Mouse (Mus musculus): ENCODE results near the gene Minar1. TPM values are rescaled to one million over a fixed set of nuclear protein-coding genes. Genes with fewer than 3 reads are reported as not detected.

Minar1 gene
- polyA plus RNA-seq, 1 experiment, result 3.9 TPM

DNA sequence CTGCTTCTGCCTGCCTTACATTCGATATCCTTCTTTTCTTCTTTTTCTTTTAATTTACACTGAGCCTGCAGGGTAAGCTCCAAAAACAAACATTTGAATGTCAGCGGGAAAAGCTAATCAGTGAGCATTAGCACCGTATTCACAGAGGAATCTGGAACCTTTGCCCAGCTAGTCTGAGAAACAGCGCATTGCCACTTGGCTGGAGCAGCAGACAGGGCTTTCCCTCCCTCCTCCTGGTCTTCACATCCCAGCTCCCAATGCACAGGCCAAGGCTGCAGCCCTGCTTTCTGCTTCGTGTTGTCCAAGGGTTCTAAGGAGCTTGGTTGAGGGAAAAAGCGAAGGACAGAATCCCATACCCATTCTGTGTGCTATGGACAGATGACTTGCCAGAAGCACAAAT lies 2.6 kb downstream of the Minar1 start:
- 69% methylated on average over 6 of the region's 6 CpGs for WGBS

DNA sequence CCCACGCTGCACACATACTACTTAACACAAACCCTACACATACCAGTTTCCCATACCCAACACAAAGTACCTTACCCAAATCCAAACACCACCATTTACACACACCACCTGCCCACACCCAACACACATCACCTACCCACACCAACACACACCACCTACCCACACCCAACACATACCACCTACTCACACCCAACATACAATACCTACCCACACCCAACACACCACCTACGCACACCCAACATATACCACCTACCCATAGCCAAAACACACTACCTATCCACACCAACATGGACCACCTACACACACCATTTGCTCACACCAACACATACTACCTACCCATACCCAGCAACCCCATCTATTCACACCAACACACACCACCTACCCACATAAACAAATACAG lies 6.0 kb downstream of the Minar1 start:
- Histone ChIP-seq H3K4me1 (ENCODE audit: control insufficient read depth, insufficient read depth, low read length) (peaks cover 7% of the 10 kb centered on the region), H3K27ac (ENCODE audit: insufficient read depth, low read length) (no peak overlapping the region), H3K27me3 (ENCODE audit: control insufficient read depth, insufficient read depth, low read length) (no peaks in the 10 kb centered on the region), H3K4me3 (replicated peaks; ENCODE audit: insufficient read depth, low read depth, low read length) (no peak overlapping the region)
- 97% methylated on average over 2 of the region's 2 CpGs for WGBS
- TF ChIP-seq POLR2A (IDR thresholded peaks at IDR 0.05; ENCODE audit: borderline replicate concordance, insufficient read depth, low read length) (no peak), CTCF (IDR thresholded peaks at IDR 0.05; ENCODE audit: borderline replicate concordance, insufficient read depth, low read depth, low read length) (no peak)
- no peak for DNase-seq

More for the DNA sequence above, 2.6 kb downstream of the Minar1 start:
- no peak for TF ChIP-seq CTCF (IDR thresholded peaks at IDR 0.05; ENCODE audit: borderline replicate concordance, insufficient read depth, low read depth, low read length)
- TF ChIP-seq POLR2A (IDR thresholded peaks at IDR 0.05; ENCODE audit: borderline replicate concordance, insufficient read depth, low read length), result no peak
- Histone ChIP-seq H3K4me3 (replicated peaks; ENCODE audit: insufficient read depth, low read depth, low read length) (no peak overlapping the region), H3K27ac (ENCODE audit: insufficient read depth, low read length) (no peak overlapping the region), H3K27me3 (ENCODE audit: control insufficient read depth, insufficient read depth, low read length) (no peaks in the 10 kb centered on the region; the same call in 1 of the 2 replicates), H3K4me1 (ENCODE audit: control insufficient read depth, insufficient read depth, low read length) (peaks cover 7% of the 10 kb centered on the region)
- DNase-seq, result peak in 1 of 2 experiments; percentile 17

GRCm38 (mm10) chr9:89610592-89610991 lies 12.3 kb downstream of the Minar1 start:
- no peak overlapping the region for H3K27ac ChIP-seq (ENCODE audit: insufficient read depth, low read length)
- H3K27me3 ChIP-seq (ENCODE audit: control insufficient read depth, insufficient read depth, low read length), result no peaks in the 10 kb centered on the region; the same call in 1 of the 2 replicates
- no peaks in the 10 kb centered on the region for H3K4me1 ChIP-seq (ENCODE audit: control insufficient read depth, insufficient read depth, low read length)
- WGBS, result 90% methylated on average over 4 of the region's 4 CpGs
- no peak overlapping the region for H3K4me3 ChIP-seq (replicated peaks; ENCODE audit: insufficient read depth, low read depth, low read length)
- no peak for TF ChIP-seq CTCF (IDR thresholded peaks at IDR 0.05; ENCODE audit: borderline replicate concordance, insufficient read depth, low read depth, low read length)
- TF ChIP-seq POLR2A (IDR thresholded peaks at IDR 0.05; ENCODE audit: borderline replicate concordance, insufficient read depth, low read length), result no peak
- DNase-seq, result no peak

DNA sequence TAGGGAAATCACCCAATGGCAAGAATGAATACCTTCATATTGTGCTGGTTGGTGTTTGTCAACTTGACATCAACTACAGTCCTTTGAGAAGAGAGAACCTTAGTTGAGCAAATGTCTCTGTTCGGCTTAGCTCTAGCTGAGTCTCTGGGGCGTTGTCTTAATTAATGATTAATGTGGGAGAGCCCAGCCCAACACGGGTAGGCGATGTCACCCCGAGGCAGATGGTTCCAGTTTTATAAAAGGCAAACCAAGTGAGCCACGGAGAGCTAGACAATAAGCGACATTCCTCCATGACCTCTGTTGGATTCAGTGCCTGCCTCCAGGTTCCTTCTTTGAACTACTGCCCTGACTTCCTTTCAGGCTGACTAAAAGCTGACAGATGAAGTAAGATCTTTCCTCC lies 15.6 kb downstream of the Minar1 start:
- Histone ChIP-seq H3K27ac (ENCODE audit: insufficient read depth, low read length) (no peak overlapping the region), H3K4me3 (replicated peaks; ENCODE audit: insufficient read depth, low read depth, low read length) (no peak overlapping the region), H3K4me1 (ENCODE audit: control insufficient read depth, insufficient read depth, low read length) (peaks cover under 1% of the 10 kb centered on the region; the same call in 1 of the 2 replicates), H3K27me3 (ENCODE audit: control insufficient read depth, insufficient read depth, low read length) (no peaks in the 10 kb centered on the region; the same call in 1 of the 2 replicates)
- TF ChIP-seq CTCF (IDR thresholded peaks at IDR 0.05; ENCODE audit: borderline replicate concordance, insufficient read depth, low read depth, low read length), result no peak
- TF ChIP-seq POLR2A (IDR thresholded peaks at IDR 0.05; ENCODE audit: borderline replicate concordance, insufficient read depth, low read length), result no peak
- no peak for DNase-seq
- WGBS, result 85% methylated on average over 7 of the region's 7 CpGs

DNA sequence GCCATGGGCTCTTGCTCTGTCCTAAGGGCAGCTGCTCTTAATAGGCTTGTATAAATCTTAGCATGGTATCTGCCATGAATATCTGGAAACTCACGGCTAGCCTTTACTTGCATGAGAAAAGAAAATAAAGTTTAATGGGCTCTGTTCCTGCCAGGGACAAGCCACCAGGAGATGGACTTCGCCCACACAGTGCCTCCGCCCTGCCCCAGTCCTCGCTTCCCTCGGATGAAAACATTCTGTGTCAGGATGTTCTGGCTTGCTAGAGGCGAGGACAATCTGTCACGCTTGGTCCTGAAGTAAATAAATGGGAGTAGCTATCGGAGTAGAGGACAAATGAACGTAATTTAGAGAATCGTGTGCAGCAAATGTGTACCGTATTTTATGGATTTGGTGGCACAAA lies 16.7 kb downstream of the Minar1 start:
- H3K27me3 ChIP-seq (ENCODE audit: control insufficient read depth, insufficient read depth, low read length), result no peaks in the 10 kb centered on the region; the same call in 1 of the 2 replicates
- H3K4me1 ChIP-seq (ENCODE audit: control insufficient read depth, insufficient read depth, low read length), result peaks cover 10% of the 10 kb centered on the region
- DNase-seq, result peak; percentile 45 to 63
- no peak overlapping the region for H3K4me3 ChIP-seq (replicated peaks; ENCODE audit: insufficient read depth, low read depth, low read length)
- no peak overlapping the region for H3K27ac ChIP-seq (ENCODE audit: insufficient read depth, low read length)
- 49% methylated on average over 11 of the region's 11 CpGs for WGBS
- no peak for TF ChIP-seq POLR2A (IDR thresholded peaks at IDR 0.05; ENCODE audit: borderline replicate concordance, insufficient read depth, low read length)
- no peak for TF ChIP-seq CTCF (IDR thresholded peaks at IDR 0.05; ENCODE audit: borderline replicate concordance, insufficient read depth, low read depth, low read length)

GRCm38 (mm10) chr9:89601891-89602290 lies 21.0 kb downstream of the Minar1 start:
- no peaks in the 10 kb centered on the region for H3K27me3 ChIP-seq (ENCODE audit: control insufficient read depth, insufficient read depth, low read length)
- peak overlapping the region; percentile 31 for H3K4me3 ChIP-seq (replicated peaks; ENCODE audit: insufficient read depth, low read depth, low read length)
- no peak overlapping the region for H3K27ac ChIP-seq (ENCODE audit: insufficient read depth, low read length)
- no peak for TF ChIP-seq POLR2A (IDR thresholded peaks at IDR 0.05; ENCODE audit: borderline replicate concordance, insufficient read depth, low read length)
- no peak for TF ChIP-seq CTCF (IDR thresholded peaks at IDR 0.05; ENCODE audit: borderline replicate concordance, insufficient read depth, low read depth, low read length)
- 20% methylated on average over 9 of the region's 9 CpGs for WGBS
- H3K4me1 ChIP-seq (ENCODE audit: control insufficient read depth, insufficient read depth, low read length), result peaks cover 20% of the 10 kb centered on the region
- DNase-seq, result peak; percentile 49 to 71

- 15% methylated on average over 7 of the region's 7 CpGs for WGBS
- Histone ChIP-seq H3K4me3 (replicated peaks; ENCODE audit: insufficient read depth, low read depth, low read length) (no peak overlapping the region), H3K27ac (ENCODE audit: insufficient read depth, low read length) (no peak overlapping the region), H3K27me3 (ENCODE audit: control insufficient read depth, insufficient read depth, low read length) (no peaks in the 10 kb centered on the region), H3K4me1 (ENCODE audit: control insufficient read depth, insufficient read depth, low read length) (peaks cover 20% of the 10 kb centered on the region)
- DNase-seq, result peak; percentile 78 to 88
- TF ChIP-seq POLR2A (IDR thresholded peaks at IDR 0.05; ENCODE audit: borderline replicate concordance, insufficient read depth, low read length), result no peak
- TF ChIP-seq CTCF (IDR thresholded peaks at IDR 0.05; ENCODE audit: borderline replicate concordance, insufficient read depth, low read depth, low read length), result no peak
These were observed 22.2 kb downstream of the Minar1 start for GRCm38 (mm10) chr9:89600677-89601076.

DNA sequence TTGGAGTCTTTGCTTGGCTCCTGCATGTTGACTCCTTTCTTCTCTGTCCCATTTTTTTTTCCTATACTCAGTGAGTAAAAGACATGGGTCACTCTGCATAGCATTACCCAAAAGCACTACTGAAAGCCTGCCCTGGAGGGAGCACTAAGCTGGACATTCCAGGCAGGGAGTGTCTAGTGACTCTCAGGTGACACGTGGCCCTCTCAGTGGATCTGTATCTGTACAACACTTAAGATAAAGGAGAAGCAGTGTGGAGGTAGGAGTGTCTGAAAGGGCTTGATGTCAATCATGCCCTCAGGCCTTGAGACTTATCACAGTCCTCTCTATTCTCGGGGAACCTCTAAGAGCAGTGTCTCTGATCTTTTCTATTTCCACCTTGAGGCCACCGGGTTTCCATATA lies 25.9 kb downstream of the Minar1 start:
- Histone ChIP-seq H3K4me1 (ENCODE audit: control insufficient read depth, insufficient read depth, low read length) (peaks cover 22% of the 10 kb centered on the region), H3K27me3 (ENCODE audit: control insufficient read depth, insufficient read depth, low read length) (no peaks in the 10 kb centered on the region), H3K4me3 (replicated peaks; ENCODE audit: insufficient read depth, low read depth, low read length) (no peak overlapping the region), H3K27ac (ENCODE audit: insufficient read depth, low read length) (no peak overlapping the region)
- no peak for TF ChIP-seq CTCF (IDR thresholded peaks at IDR 0.05; ENCODE audit: borderline replicate concordance, insufficient read depth, low read depth, low read length)
- no peak for TF ChIP-seq POLR2A (IDR thresholded peaks at IDR 0.05; ENCODE audit: borderline replicate concordance, insufficient read depth, low read length)
- 90% methylated on average over 3 of the region's 3 CpGs for WGBS
- DNase-seq, result no peak
